Mouse (Mus musculus): ENCODE results near the gene Tbx5. TPM values are rescaled to one million over a fixed set of nuclear protein-coding genes. Genes with fewer than 3 reads are reported as not detected.

Tbx5 gene
- total and polyA plus RNA-seq, 2 experiments from 2014 or later, result 0.10 TPM; not detected in 1

GRCm38 (mm10) chr5:119837306-119837675 is 4.8 kb downstream of the Tbx5 start:
- H3K9ac ChIP-seq, result no peak overlapping the region
- H3K4me3 ChIP-seq (ENCODE audit: low read depth, low read length), result no peak overlapping the region
- no peak for DNase-seq
- H3K27me3 ChIP-seq (ENCODE audit: insufficient read depth, low read length), result peaks cover 80% of the 10 kb centered on the region
- no peak overlapping the region for H3K4me2 ChIP-seq (ENCODE audit: low read depth)
- H3K9me3 ChIP-seq (ENCODE audit: low read length), result no peaks in the 10 kb centered on the region
- WGBS, result 2% methylated on average over 19 of the region's 19 CpGs
- no peaks in the 10 kb centered on the region for H3K4me1 ChIP-seq (ENCODE audit: insufficient read depth)
- H3K36me3 ChIP-seq (ENCODE audit: insufficient read depth), result no peaks in the 10 kb centered on the region
- no peak for ATAC-seq
- H3K27ac ChIP-seq (ENCODE audit: low read depth, low read length), result no peak overlapping the region
- no peak for TF ChIP-seq CTCF (IDR thresholded peaks at IDR 0.05; ENCODE audit: low read depth)

- Histone ChIP-seq H3K9ac (no peak overlapping the region), H3K4me1 (ENCODE audit: insufficient read depth) (no peaks in the 10 kb centered on the region), H3K36me3 (ENCODE audit: insufficient read depth) (no peaks in the 10 kb centered on the region), H3K27me3 (ENCODE audit: insufficient read depth, low read length) (peaks cover 80% of the 10 kb centered on the region), H3K4me3 (ENCODE audit: low read depth, low read length) (no peak overlapping the region), H3K9me3 (ENCODE audit: low read length) (no peaks in the 10 kb centered on the region), H3K27ac (ENCODE audit: low read depth, low read length) (no peak overlapping the region), H3K4me2 (ENCODE audit: low read depth) (no peak overlapping the region)
- WGBS, result 6% methylated on average over 3 of the region's 3 CpGs
- no peak for TF ChIP-seq CTCF (IDR thresholded peaks at IDR 0.05; ENCODE audit: low read depth)
- DNase-seq, result peak; percentile 49
- no peak for ATAC-seq
Measured at GRCm38 (mm10) chr5:119837861-119838260, 5.4 kb downstream of the Tbx5 start.

DNA sequence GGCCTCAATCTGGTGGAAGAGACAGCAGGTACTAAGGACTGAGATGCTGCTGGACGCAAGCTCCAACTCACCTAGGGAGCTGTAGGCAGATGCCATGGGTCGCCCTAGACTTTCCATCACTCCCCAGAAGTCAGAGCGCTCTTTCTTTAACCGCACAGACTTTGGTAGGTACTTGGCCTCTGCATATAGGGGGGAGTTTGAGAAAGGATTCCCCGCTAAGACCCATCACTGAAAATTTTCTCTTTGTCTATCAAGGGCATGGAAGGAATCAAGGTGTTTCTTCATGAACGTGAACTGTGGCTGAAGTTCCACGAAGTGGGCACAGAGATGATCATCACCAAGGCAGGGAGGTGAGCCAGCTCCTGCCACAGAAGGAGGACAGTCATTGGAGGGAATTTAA is 6.0 kb downstream of the Tbx5 start:
- no peak for TF ChIP-seq CTCF (IDR thresholded peaks at IDR 0.05; ENCODE audit: low read depth)
- under 1% methylated on average over 7 of the region's 7 CpGs for WGBS

GRCm38 (mm10) chr5:119839156-119839555 is 6.7 kb downstream of the Tbx5 start:
- Histone ChIP-seq H3K4me2 (ENCODE audit: low read depth) (no peak overlapping the region), H3K4me3 (ENCODE audit: low read depth, low read length) (no peak overlapping the region), H3K9ac (no peak overlapping the region), H3K9me3 (ENCODE audit: low read length) (no peaks in the 10 kb centered on the region), H3K27ac (ENCODE audit: low read depth, low read length) (no peak overlapping the region), H3K36me3 (ENCODE audit: insufficient read depth) (no peaks in the 10 kb centered on the region), H3K27me3 (ENCODE audit: insufficient read depth, low read length) (peaks cover 82% of the 10 kb centered on the region), H3K4me1 (ENCODE audit: insufficient read depth) (no peaks in the 10 kb centered on the region)
- no peak for ATAC-seq
- DNase-seq, result no peak
- under 1% methylated on average over 16 of the region's 16 CpGs for WGBS
- no peak for TF ChIP-seq CTCF (IDR thresholded peaks at IDR 0.05; ENCODE audit: low read depth)

More for the DNA sequence above, 6.0 kb downstream of the Tbx5 start:
- H3K4me1 ChIP-seq (ENCODE audit: insufficient read depth), result no peaks in the 10 kb centered on the region
- H3K4me3 ChIP-seq (ENCODE audit: low read depth, low read length), result no peak overlapping the region
- peaks cover 81% of the 10 kb centered on the region for H3K27me3 ChIP-seq (ENCODE audit: insufficient read depth, low read length)
- no peak overlapping the region for H3K27ac ChIP-seq (ENCODE audit: low read depth, low read length)
- H3K9me3 ChIP-seq (ENCODE audit: low read length), result no peaks in the 10 kb centered on the region
- H3K4me2 ChIP-seq (ENCODE audit: low read depth), result no peak overlapping the region
- H3K36me3 ChIP-seq (ENCODE audit: insufficient read depth), result no peaks in the 10 kb centered on the region
- no peak for ATAC-seq
- no peak overlapping the region for H3K9ac ChIP-seq
- DNase-seq, result no peak

DNA sequence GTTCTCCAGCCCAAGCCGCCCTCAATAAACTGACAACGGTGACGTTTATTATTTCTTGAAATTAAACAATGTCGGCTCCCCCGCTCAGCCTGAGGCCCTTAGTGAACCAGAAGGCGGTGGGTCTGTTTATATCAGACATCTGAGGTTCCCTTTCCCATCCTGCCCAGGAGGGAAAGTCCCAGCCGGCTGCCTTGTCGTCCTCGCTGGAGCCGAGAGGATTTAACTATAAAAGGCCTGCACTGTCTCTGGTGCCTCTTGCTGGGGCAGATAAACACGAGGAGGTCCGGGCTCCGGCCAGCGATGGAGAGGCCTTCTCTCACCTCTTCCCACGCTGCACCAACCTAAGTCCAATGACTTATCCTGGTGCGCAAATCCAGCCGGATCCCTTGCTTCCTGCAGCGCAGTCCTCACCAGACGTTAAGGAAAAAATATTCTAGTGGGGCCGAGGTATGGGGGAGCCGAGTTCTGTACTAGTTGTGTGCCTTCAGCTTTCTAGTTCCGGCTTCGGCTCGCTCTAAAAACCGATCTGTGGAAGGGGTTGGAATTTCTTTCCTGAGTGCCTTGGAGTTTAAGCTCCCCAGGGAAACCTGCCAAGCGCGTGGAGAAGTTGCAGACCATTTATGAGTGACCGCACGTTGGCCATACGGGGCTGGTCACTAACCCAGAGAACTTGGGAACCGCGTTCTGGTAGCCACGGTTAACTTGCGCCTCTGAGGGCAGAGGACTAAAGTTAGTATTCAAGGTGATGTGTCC is 7.3 kb downstream of the Tbx5 start:
- Histone ChIP-seq H3K4me3 (ENCODE audit: low read depth, low read length) (no peak overlapping the region), H3K9ac (no peak overlapping the region), H3K27ac (ENCODE audit: low read depth, low read length) (no peak overlapping the region), H3K36me3 (ENCODE audit: insufficient read depth) (no peaks in the 10 kb centered on the region), H3K4me1 (ENCODE audit: insufficient read depth) (no peaks in the 10 kb centered on the region), H3K4me2 (ENCODE audit: low read depth) (no peak overlapping the region), H3K9me3 (ENCODE audit: low read length) (no peaks in the 10 kb centered on the region), H3K27me3 (ENCODE audit: insufficient read depth, low read length) (peaks cover 82% of the 10 kb centered on the region)
- no peak for TF ChIP-seq CTCF (IDR thresholded peaks at IDR 0.05; ENCODE audit: low read depth)
- ATAC-seq (no peak), DNase-seq (no peak)
- WGBS, result 2% methylated on average over 34 of the region's 34 CpGs

DNA sequence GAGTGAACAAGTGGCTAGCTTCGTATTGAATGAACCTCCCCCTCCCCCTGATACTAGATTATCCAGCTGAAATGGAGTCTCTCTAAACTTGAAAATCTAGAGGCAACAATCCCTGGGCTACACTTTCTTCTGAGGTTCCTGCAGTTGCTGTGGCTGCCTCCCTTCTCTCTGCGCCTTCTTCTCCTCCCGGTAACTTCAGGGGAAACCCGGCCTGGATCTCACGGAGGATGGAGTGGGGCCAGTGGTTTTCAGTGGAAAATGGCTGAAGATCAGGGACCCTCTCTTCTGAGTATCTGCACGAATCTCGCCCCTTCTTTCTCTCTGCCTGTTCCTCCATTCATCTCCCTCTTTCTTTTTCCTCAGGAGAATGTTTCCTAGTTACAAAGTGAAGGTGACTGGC is 7.9 kb downstream of the Tbx5 start:
- ATAC-seq (no peak), DNase-seq (peak; percentile 41)
- H3K4me1 ChIP-seq (ENCODE audit: insufficient read depth), result 0 out of 2 replicates have a peak, but pooled peaks cover 2% of the 10 kb centered on the region
- no peaks in the 10 kb centered on the region for H3K9me3 ChIP-seq (ENCODE audit: low read length)
- no peak overlapping the region for H3K9ac ChIP-seq
- H3K36me3 ChIP-seq (ENCODE audit: insufficient read depth), result no peaks in the 10 kb centered on the region
- no peak overlapping the region for H3K4me2 ChIP-seq (ENCODE audit: low read depth)
- H3K4me3 ChIP-seq (ENCODE audit: low read depth, low read length), result no peak overlapping the region
- no peak for TF ChIP-seq CTCF (IDR thresholded peaks at IDR 0.05; ENCODE audit: low read depth)
- H3K27ac ChIP-seq (ENCODE audit: low read depth, low read length), result no peak overlapping the region
- WGBS, result 0% methylated on average over 7 of the region's 7 CpGs
- H3K27me3 ChIP-seq (ENCODE audit: insufficient read depth, low read length), result peaks cover 88% of the 10 kb centered on the region

DNA sequence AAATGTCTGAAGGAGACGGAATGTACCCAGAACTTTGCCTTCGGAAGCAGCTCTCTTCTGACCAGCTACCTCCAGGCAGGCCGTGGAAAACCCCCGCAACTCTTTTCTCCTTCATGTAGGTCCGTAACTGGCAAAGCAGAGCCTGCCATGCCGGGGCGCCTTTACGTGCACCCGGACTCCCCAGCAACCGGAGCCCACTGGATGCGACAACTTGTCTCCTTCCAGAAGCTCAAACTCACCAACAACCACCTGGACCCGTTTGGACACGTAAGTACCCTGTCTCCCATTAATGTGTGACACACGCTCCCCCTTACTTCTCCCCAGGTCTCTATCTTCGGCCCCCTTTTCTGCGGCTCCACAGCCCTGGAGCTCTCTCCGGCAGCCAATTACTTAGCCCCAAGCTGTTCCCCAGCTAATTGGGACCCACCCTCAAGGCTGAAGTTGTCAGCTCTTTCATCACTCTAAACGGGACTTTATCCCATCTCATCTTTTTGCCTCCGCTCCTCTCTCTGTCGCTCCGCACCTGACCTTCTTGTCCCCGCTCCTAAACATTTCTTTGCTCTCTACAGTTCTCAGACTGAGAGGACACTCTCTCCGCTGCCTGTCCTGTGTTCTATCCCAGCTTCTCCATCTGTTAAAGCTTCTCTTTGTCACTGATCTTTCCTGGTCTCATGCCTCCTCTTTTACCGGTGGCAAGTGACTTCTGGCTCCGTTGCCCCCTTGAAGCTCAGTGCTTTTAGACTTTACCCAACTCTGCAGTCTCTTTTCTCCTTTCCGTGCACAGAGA is 9.4 kb downstream of the Tbx5 start:
- WGBS, result under 1% methylated on average over 26 of the region's 26 CpGs
- Histone ChIP-seq H3K4me3 (ENCODE audit: low read depth, low read length) (no peak overlapping the region), H3K27me3 (ENCODE audit: insufficient read depth, low read length) (peaks cover 88% of the 10 kb centered on the region), H3K36me3 (ENCODE audit: insufficient read depth) (no peaks in the 10 kb centered on the region), H3K4me1 (ENCODE audit: insufficient read depth) (0 out of 2 replicates have a peak, but pooled peaks cover 2% of the 10 kb centered on the region), H3K4me2 (ENCODE audit: low read depth) (no peak overlapping the region), H3K27ac (ENCODE audit: low read depth, low read length) (no peak overlapping the region), H3K9me3 (ENCODE audit: low read length) (no peaks in the 10 kb centered on the region), H3K9ac (no peak overlapping the region)
- DNase-seq (no peak), ATAC-seq (no peak)
- TF ChIP-seq CTCF (IDR thresholded peaks at IDR 0.05; ENCODE audit: low read depth), result no peak
